Mouse (Mus musculus) liver, postnatal 0 days (tissue): ENCODE data around the gene 4833420G17Rik. TPM values are rescaled to one million over a fixed set of nuclear protein-coding genes. Genes with fewer than 3 reads are reported as not detected.
"Not testable (repeated sequence)": the region's sequence is repeated elsewhere in the genome, so short reads cannot be mapped to it uniquely, and the experiment has no call there.

Experiments used
- ATAC-seq: fragments of 200-750 bp; cut with Nextera tagmentation; 2 replicates; pipeline ENCODE4 v1.8.0; 2017; ENCODE audit warnings: mild to moderate bottlenecking, moderate library complexity
- DNase-seq: peaks from one replicate; pipeline ENCODE4 v3.0.0-alpha.2; 2016
- H3K27ac ChIP-seq: fragments of 300-500 bp; sonication (generic); 2 replicates; pipeline ENCODE4 v1.5.1; 2014; ENCODE audit warnings: antibody characterized with exemption, moderate library complexity, mild to moderate bottlenecking, low read depth
- H3K27me3 ChIP-seq: fragments of 300-500 bp; sonication (generic); 2 replicates; pipeline ENCODE4 v1.6.1; 2014; ENCODE audit warnings: low read length, control low read depth, mixed read lengths; ENCODE audit not compliant: insufficient read depth
- H3K36me3 ChIP-seq: fragments of 300-500 bp; sonication (generic); replicated peaks from 2 replicates; pipeline ENCODE4 v1.6.1; 2014; ENCODE audit warnings: mild to moderate bottlenecking, control low read depth, low read length, moderate library complexity, mixed read lengths; ENCODE audit not compliant: insufficient read depth
- H3K4me1 ChIP-seq: fragments of 300-500 bp; sonication (generic); 2 replicates; pipeline ENCODE4 v1.6.1; 2014; ENCODE audit warnings: antibody characterized with exemption, mild to moderate bottlenecking, control low read depth; ENCODE audit not compliant: insufficient read depth
- H3K4me2 ChIP-seq: fragments of 300-500 bp; sonication (generic); 2 replicates; pipeline ENCODE4 v1.6.1; 2014; ENCODE audit warnings: low read depth, mild to moderate bottlenecking, low read length, moderate library complexity, mixed read lengths
- H3K4me3 ChIP-seq: fragments of 300-500 bp; sonication (generic); 2 replicates; pipeline ENCODE4 v1.5.1; 2014; ENCODE audit warnings: low read depth, low read length
- H3K9ac ChIP-seq: fragments of 300-500 bp; sonication (generic); replicated peaks from 2 replicates; pipeline ENCODE4 v1.6.1; 2014; ENCODE audit warnings: mild to moderate bottlenecking, moderate library complexity
- H3K9me3 ChIP-seq: fragments of 300-500 bp; sonication (generic); 2 replicates; pipeline ENCODE4 v1.6.1; 2016; ENCODE audit warnings: mild to moderate bottlenecking, control low read depth, low read length, mixed read lengths
- CTCF ChIP-seq: sonication (generic); IDR thresholded peaks from 2 replicates; pipeline ENCODE4 v1.5.1; 2016; ENCODE audit warnings: antibody characterized with exemption, low read depth
- EP300 ChIP-seq: IDR thresholded peaks from 2 replicates; pipeline ENCODE4 v1.6.1; 2016; ENCODE audit warnings: antibody characterized with exemption, low read depth, mild to moderate bottlenecking
- WGBS: fragments of 180-500 bp; shearing (Covaris S2); extraction: QIAGEN DNeasy Blood & Tissue Kit; methylation state at CpG from one replicate; pipeline ENCODE4 v1.1.7; 2014; ENCODE audit not compliant: insufficient replicate concordance; 5-methylcytosine and 5-hydroxymethylcytosine counted together
- polyA plus RNA-seq: library from polyadenylated mRNA; unstranded; fragments of >200 nt; fragmentation: Nextera tagmentation; extraction: Ambion mirVana; gene quantifications from 2 replicates; pipeline ENCODE4 v1.2.1, GENCODE M21; 2015

The 4833420G17Rik gene
- polyA plus RNA-seq, 1 experiment from 2014 or later: 18.6 TPM

DNA sequence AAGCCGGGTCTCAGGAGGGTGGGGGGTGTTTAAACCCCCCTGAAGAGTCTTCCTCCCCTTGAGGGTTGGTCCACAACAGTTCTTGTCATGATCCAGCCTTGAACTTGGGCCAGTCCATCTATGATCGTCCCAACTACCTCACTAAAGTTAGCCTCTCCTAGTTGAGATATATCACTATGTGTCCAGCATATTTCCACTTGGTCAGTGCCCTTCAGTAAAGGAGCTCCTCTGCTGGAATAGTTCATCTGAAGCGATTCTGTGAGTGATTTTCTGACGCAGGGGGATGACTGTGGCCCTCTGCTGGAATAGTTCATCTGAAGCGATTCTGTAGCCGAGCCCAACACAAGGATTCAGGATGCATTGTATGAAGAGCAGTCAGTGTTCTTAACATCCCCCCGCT, 24.8 kb downstream of the 4833420G17Rik start:
- no peak for DNase-seq
- Histone ChIP-seq H3K9ac (no peak overlapping the region), H3K27ac (no peak overlapping the region), H3K36me3 (peaks cover 26% of the 10 kb centered on the region), H3K27me3 (no peaks in the 10 kb centered on the region), H3K9me3 (peaks cover 2% of the 10 kb centered on the region; the same call in 1 of the 2 replicates), H3K4me1 (no peaks in the 10 kb centered on the region), H3K4me3 (no peak overlapping the region), H3K4me2 (no peak overlapping the region)
- no peak for TF ChIP-seq CTCF
- TF ChIP-seq EP300: no peak
- no peak for ATAC-seq
- WGBS: 41% methylated on average over 7 of the region's 7 CpGs

DNA sequence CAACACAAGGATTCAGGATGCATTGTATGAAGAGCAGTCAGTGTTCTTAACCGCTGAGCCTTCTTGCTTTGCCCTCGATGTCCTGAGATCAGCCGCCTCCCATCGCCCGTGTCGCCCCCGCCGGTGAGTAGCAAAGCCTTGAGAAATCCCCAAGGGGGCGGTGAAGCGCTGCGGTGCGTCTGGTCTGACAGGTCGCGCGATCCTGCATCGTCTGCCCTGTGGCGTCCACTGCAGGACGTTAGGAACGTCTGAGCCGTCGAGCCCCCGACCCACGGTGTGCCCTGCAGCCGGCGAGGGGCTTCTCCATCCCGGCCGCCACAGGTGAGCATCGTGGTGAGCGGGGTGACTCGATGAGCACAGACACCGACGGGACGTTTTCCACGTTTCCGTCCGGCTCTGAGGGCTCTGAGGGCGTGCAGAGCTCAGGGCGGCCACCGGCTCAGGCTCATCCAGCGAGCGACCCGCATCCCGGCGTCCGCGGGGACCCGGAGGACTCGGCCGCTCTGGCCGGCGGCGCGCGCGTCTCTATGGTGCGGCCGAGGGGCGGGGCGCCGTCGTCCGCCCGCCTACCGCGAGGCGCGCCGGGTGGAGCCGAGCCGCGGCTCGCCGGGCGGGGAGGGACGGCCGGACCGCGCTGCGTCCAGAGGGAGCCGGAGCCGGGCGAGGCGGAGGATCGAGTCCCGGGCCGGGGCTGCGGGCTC, 25.5 kb downstream of the 4833420G17Rik start, which contains the start of the genes Tmem267 and 3110070M22Rik:
Gene Tmem267, plus strand, starts transcription at position 160 of the 701 bp plus-strand sequence.
Gene 3110070M22Rik, minus strand, starts transcription at position 504 of the 701 bp plus-strand sequence.
- peaks cover 24% of the 10 kb centered on the region for H3K36me3 ChIP-seq
- H3K4me3 ChIP-seq: no peak within 1 kb of the TSS
- H3K4me1 ChIP-seq: no peaks in the 10 kb centered on the region
- peak; percentile 85 for DNase-seq
- TF ChIP-seq EP300 (no peak), CTCF (peak; percentile 55)
- peaks cover 2% of the 10 kb centered on the region; the same call in 1 of the 2 replicates for H3K9me3 ChIP-seq
- WGBS: 54% methylated on average over 87 of the region's 87 CpGs
- no peak within 1 kb of the TSS for H3K27ac ChIP-seq
- H3K27me3 ChIP-seq: no peaks in the 10 kb centered on the region
- H3K9ac ChIP-seq: peak within 1 kb of the TSS; percentile 65
- H3K4me2 ChIP-seq: no peak within 1 kb of the TSS
- ATAC-seq: no peak

DNA sequence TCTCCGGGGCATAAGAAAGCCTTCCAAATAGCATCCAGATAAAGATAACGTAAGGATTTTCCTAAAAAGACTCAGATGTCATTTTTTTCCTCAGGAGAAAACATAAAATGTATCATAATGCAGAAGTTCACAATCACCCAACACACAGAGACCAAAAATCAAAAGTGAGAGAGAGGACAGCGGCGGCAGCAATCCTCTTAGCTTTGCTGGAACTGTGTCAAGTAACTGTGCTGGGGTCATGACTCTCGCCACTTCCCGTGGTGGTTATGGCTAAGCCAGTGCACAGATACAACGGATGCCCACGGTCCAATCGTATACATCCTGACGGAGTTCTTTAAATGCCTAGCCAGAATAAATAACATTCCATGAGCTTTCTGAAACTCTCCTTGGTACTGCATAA, 29.5 kb downstream of the 4833420G17Rik start:
- H3K9ac ChIP-seq: not testable (repeated sequence)
- 85% methylated on average over 10 of the region's 10 CpGs for WGBS
- DNase-seq: peak; percentile 37

DNA sequence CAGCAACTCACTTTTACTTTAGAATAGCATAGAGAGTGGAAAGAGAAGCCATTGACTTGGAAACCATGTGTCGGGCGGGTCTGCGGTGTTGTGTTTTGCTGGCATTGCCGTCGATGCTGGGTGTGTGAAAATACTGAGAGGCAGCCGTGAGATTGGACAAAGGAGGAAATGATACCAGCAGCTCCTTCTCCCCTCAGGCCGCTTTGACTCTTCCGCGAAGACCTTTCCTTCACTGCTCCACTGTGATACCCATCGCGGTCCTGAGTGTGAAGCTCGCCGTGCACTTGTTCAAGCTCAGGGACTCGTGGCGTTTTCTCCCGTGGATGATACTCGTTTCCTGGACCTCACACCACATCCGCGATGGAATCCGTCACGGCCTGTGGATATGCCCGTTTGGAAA, 32.4 kb downstream of the 4833420G17Rik start:
- not testable (repeated sequence) for H3K4me3 ChIP-seq, H3K9me3 ChIP-seq, H3K36me3 ChIP-seq, H3K4me2 ChIP-seq, H3K4me1 ChIP-seq, ATAC-seq, H3K27ac ChIP-seq, H3K27me3 ChIP-seq, DNase-seq, H3K9ac ChIP-seq
- 90% methylated on average over 10 of the region's 22 CpGs for WGBS

More for the DNA sequence above, 29.5 kb downstream of the 4833420G17Rik start:
- not testable (repeated sequence) for H3K4me1 ChIP-seq, H3K4me2 ChIP-seq, H3K36me3 ChIP-seq, H3K27ac ChIP-seq, H3K4me3 ChIP-seq, H3K9me3 ChIP-seq, H3K27me3 ChIP-seq, ATAC-seq

Other genes with a start within 250 kb of the 4833420G17Rik start
- 34.1 and 39.7 TPM in 2 replicates for gene Paip1, start 34.2 kb upstream of the 4833420G17Rik start, polyA plus RNA-seq
- 0.72 and 0.91 TPM in 2 replicates for gene Tmem267, start 25.3 kb downstream of the 4833420G17Rik start, polyA plus RNA-seq
- gene 3110070M22Rik, start 25.6 kb downstream of the 4833420G17Rik start, polyA plus RNA-seq: 0.41 and 0.77 TPM in 2 replicates
- gene Ccl28, start 161.1 kb downstream of the 4833420G17Rik start, polyA plus RNA-seq: not detected in 2 replicates
- 81.2 and 94.7 TPM in 2 replicates for gene Hmgcs1, start 227.6 kb downstream of the 4833420G17Rik start, polyA plus RNA-seq